Mouse (Mus musculus): Measurements from ENCODE around the gene Tepsin.

DNA sequence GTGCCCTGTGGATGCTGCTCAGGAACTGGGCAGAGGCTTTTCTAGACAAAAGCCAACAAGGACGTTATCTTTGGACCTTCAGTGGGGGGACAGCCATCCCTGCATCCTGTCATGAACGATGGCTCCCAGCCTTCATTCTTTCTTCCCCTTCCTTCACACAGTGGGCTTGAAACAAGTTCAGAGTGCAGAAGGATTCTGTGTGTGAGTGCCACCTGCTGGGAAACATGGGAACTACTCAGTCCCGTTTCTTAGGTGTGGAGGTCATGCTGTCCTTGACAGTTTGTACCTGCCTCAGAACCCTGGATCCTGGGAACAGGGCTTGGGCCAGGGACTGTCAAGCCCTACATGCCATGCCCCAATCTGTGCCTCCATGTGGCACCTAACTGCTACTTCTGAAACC is 2.5 kb upstream of the Tepsin start:
- no peak for TF ChIP-seq GATA1 (IDR thresholded peaks at IDR 0.05; ENCODE audit: borderline replicate concordance, low read length)
- no peak for TF ChIP-seq FLI1 (IDR thresholded peaks at IDR 0.05; ENCODE audit: low read length)
